Comparison of ENCODE assay signal across 8 mouse cellular contexts in genomic region chr5:134617071-134617470, GRCm38 (mm10). TPM values are rescaled to one million over a fixed set of nuclear protein-coding genes. Genes with fewer than 3 reads are reported as not detected.
DNase-seq lines count a peak whose midpoint lies in the region; ATAC-seq lines count a peak whose summit lies in the region.

No protein-coding gene starts in this region.

- peaks cover 75% of the 10 kb centered on the region for H3K36me3 ChIP-seq in heart, embryonic 10.5 days

- H3K4me1 ChIP-seq in heart, embryonic 10.5 days, result peaks cover 12% of the 10 kb centered on the region

- no peaks in the 10 kb centered on the region for H3K27me3 ChIP-seq in heart, embryonic 10.5 days (ENCODE audit: insufficient read depth, poor library complexity, severe bottlenecking)

- no peak overlapping the region for H3K4me3 ChIP-seq in heart, embryonic 10.5 days

- no peak overlapping the region for H3K27ac ChIP-seq in heart, embryonic 10.5 days

- no peaks in the 10 kb centered on the region for H3K9me3 ChIP-seq in heart, embryonic 10.5 days

- peak; percentile 55 for ATAC-seq in activated CD4-positive, CD25-positive, alpha-beta regulatory T cell, adult 4 months
- ATAC-seq in megakaryocyte-erythroid progenitor cell, adult 5-6 weeks (replicated peaks; ENCODE audit: low FRiP score, low TSS enrichment, poor library complexity, severe bottlenecking), result peak; percentile 51; the same call in 1 of the 2 replicates

- peak; percentile 55 to 85 for DNase-seq in heart, adult 18-20 months
- DNase-seq in heart, embryonic 10.5 days (ENCODE audit: low spot score), result no peak
- peak; percentile 65 to 77 for DNase-seq in cerebellum, postnatal 25 days
- DNase-seq in heart, adult 9 months (ENCODE audit: low spot score in 2 of 2), result peak; percentile 47 to 56
- DNase-seq in layer of hippocampus, postnatal 36 days, result peak; percentile 55 to 58
- DNase-seq in spleen, postnatal 4 days (ENCODE audit: low spot score in 2 of 2), result peak; percentile 76 to 90

- WGBS in heart, embryonic 10.5 days, result 68% methylated on average over 3 of the region's 3 CpGs

RNA-seq across cellular contexts. Expression of gene Lat2, which starts 2.2 kb away (rescaled TPM):
- total RNA-seq in heart, adult 18-20 months (2021), result 1 to 10 TPM; 2.0 to 2.4 TPM
- polyA plus RNA-seq in heart, embryonic 10.5 days (2016; fragmentation: Nextera tagmentation; extraction: Ambion mirVana), result 2.9 and 4.1 TPM in 2 replicates
- 1 to 10 TPM; 3.8 to 5.4 TPM for polyA plus RNA-seq in activated CD4-positive, CD25-positive, alpha-beta regulatory T cell, adult 4 months (2017; shearing (Covaris generic))
- 1 to 10 TPM; 3.4 to 3.7 TPM for total RNA-seq in layer of hippocampus, postnatal 36 days (2021)
- 8.5 and 9.8 TPM in 2 replicates for total RNA-seq in megakaryocyte-erythroid progenitor cell, adult 5-6 weeks (2014; fragmentation: Nextera tagmentation)
- total RNA-seq in megakaryocyte-erythroid progenitor cell, adult 5-6 weeks (2017), result 7.2 and 14.6 TPM in 2 replicates

RNA-seq across cellular contexts. Expression of gene Eif4h, which starts 22.2 kb away (rescaled TPM):
- 100 to 1,000 TPM; 132 to 136 TPM for total RNA-seq in heart, adult 18-20 months (2021)
- polyA plus RNA-seq in heart, embryonic 10.5 days (2016; fragmentation: Nextera tagmentation; extraction: Ambion mirVana), result 435 and 453 TPM in 2 replicates
- 100 to 1,000 TPM; 112 to 143 TPM for polyA plus RNA-seq in activated CD4-positive, CD25-positive, alpha-beta regulatory T cell, adult 4 months (2017; shearing (Covaris generic))
- 100 to 1,000 TPM; 304 to 317 TPM for total RNA-seq in layer of hippocampus, postnatal 36 days (2021)
- 253 and 273 TPM in 2 replicates for total RNA-seq in megakaryocyte-erythroid progenitor cell, adult 5-6 weeks (2014; fragmentation: Nextera tagmentation)
- 220 and 233 TPM in 2 replicates for total RNA-seq in megakaryocyte-erythroid progenitor cell, adult 5-6 weeks (2017)

RNA-seq across cellular contexts. Expression of gene Rfc2, which starts 35.9 kb away (rescaled TPM):
- total RNA-seq in heart, adult 18-20 months (2021), result 10 to 100 TPM; 20.7 to 25.0 TPM
- polyA plus RNA-seq in heart, embryonic 10.5 days (2016; fragmentation: Nextera tagmentation; extraction: Ambion mirVana), result 271 and 300 TPM in 2 replicates
- polyA plus RNA-seq in activated CD4-positive, CD25-positive, alpha-beta regulatory T cell, adult 4 months (2017; shearing (Covaris generic)), result 100 to 1,000 TPM; 129 to 149 TPM
- 10 to 100 TPM; 50.0 to 50.5 TPM for total RNA-seq in layer of hippocampus, postnatal 36 days (2021)
- total RNA-seq in megakaryocyte-erythroid progenitor cell, adult 5-6 weeks (2014; fragmentation: Nextera tagmentation), result 241 and 279 TPM in 2 replicates
- 113 and 125 TPM in 2 replicates for total RNA-seq in megakaryocyte-erythroid progenitor cell, adult 5-6 weeks (2017)

RNA-seq across cellular contexts. Expression of gene Syna, which starts 57.1 kb away (rescaled TPM):
- not detected for total RNA-seq in heart, adult 18-20 months (2021)
- not detected in 2 replicates for polyA plus RNA-seq in heart, embryonic 10.5 days (2016; fragmentation: Nextera tagmentation; extraction: Ambion mirVana)
- polyA plus RNA-seq in activated CD4-positive, CD25-positive, alpha-beta regulatory T cell, adult 4 months (2017; shearing (Covaris generic)), result under 1 TPM in 1 of 2 experiments, not detected in 1; 0.43 TPM
- total RNA-seq in layer of hippocampus, postnatal 36 days (2021), result 1 to 10 TPM; 5.1 to 5.2 TPM
- not detected in 2 replicates for total RNA-seq in megakaryocyte-erythroid progenitor cell, adult 5-6 weeks (2014; fragmentation: Nextera tagmentation)
- total RNA-seq in megakaryocyte-erythroid progenitor cell, adult 5-6 weeks (2017), result not detected in 2 replicates
